Mouse (Mus musculus): ENCODE data around the gene Lcn11. TPM values are rescaled to one million over a fixed set of nuclear protein-coding genes. Genes with fewer than 3 reads are reported as not detected.
"Not testable (repeated sequence)": the region's sequence is repeated elsewhere in the genome, so short reads cannot be mapped to it uniquely, and the experiment has no call there.

The Lcn11 gene
- polyA plus RNA-seq, 1 experiment from 2014 or later, result not detected

DNA sequence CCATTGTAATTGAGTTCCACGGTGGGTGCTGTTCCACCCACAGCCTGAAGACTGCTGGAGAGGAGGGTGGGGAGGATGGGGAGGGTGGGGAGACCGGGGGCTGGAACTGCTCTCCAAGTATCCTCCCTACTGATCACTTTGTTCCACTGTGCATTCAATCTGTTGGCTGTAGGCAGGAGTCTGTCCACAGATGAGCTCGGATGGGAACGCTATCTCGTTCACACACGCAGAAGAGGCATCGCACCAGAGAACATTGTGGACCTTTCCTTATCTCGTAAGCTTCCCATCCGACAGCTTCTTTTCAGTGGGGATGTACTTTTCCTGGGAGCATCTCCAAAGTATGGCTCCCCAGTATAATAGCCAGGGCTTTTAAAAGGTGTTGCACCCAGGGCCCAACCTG, 2.3 kb downstream of the Lcn11 start:
- Histone ChIP-seq H3K4me1 (replicated peaks) (no peaks in the 10 kb centered on the region), H3K4me2 (no peak overlapping the region)
- WGBS, result 86% methylated on average over 9 of the region's 9 CpGs

DNA sequence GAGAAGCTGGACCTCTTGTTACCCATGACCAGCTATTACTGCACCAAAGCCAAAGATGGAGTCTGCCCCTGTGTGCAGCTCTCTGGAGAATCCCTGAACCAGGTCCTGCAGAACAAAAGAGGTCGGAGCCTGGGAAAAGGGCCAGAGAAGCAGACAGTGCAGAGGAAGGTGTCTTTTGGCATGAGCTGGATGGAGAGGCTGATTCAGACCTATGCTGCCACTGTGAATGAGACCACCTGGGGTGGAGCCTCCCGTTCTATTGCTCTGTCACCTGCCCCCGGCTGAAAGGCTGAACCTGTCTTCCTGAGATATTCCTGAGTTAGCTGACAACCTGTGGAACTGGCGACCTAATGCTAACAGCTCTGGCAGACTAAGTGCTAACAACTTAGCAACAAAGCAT, 4.1 kb downstream of the Lcn11 start:
- Histone ChIP-seq H3K4me1 (replicated peaks) (no peaks in the 10 kb centered on the region), H3K4me3 (replicated peaks) (no peak overlapping the region), H3K36me3 (no peaks in the 10 kb centered on the region), H3K27ac (no peak overlapping the region), H3K4me2 (no peak overlapping the region), H3K27me3 (no peaks in the 10 kb centered on the region), H3K9ac (replicated peaks) (no peak overlapping the region), H3K9me3 (no peaks in the 10 kb centered on the region)
- 34% methylated on average over 4 of the region's 4 CpGs for WGBS
- no peak for ATAC-seq (ENCODE audit: insufficient number of reproducible peaks, insufficient read depth, low FRiP score, low TSS enrichment, low read depth)

More for the DNA sequence above, 2.3 kb downstream of the Lcn11 start:
- no peaks in the 10 kb centered on the region for H3K9me3 ChIP-seq
- no peaks in the 10 kb centered on the region for H3K36me3 ChIP-seq
- H3K27ac ChIP-seq, result no peak overlapping the region
- no peaks in the 10 kb centered on the region for H3K27me3 ChIP-seq
- ATAC-seq (ENCODE audit: insufficient number of reproducible peaks, insufficient read depth, low FRiP score, low TSS enrichment, low read depth), result no peak
- H3K4me3 ChIP-seq (replicated peaks), result no peak overlapping the region
- H3K9ac ChIP-seq (replicated peaks), result no peak overlapping the region

GRCm38 (mm10) chr2:25781957-25782356, 5.1 kb downstream of the Lcn11 start, which contains the start of gene Gm13539:
Gene Gm13539, plus strand, starts transcription at chr2:25782257.
- Histone ChIP-seq H3K9ac (replicated peaks) (no peak within 1 kb of the TSS), H3K4me3 (replicated peaks) (no peak within 1 kb of the TSS), H3K4me1 (replicated peaks) (no peaks in the 10 kb centered on the region), H3K9me3 (no peaks in the 10 kb centered on the region), H3K27ac (no peak within 1 kb of the TSS), H3K4me2 (no peak within 1 kb of the TSS), H3K27me3 (no peaks in the 10 kb centered on the region), H3K36me3 (no peaks in the 10 kb centered on the region)
- no peak for ATAC-seq (ENCODE audit: insufficient number of reproducible peaks, insufficient read depth, low FRiP score, low TSS enrichment, low read depth)
- 81% methylated on average over 3 of the region's 3 CpGs for WGBS

GRCm38 (mm10) chr2:25785573-25786322, 8.9 kb downstream of the Lcn11 start:
- Histone ChIP-seq H3K4me1 (replicated peaks) (no peaks in the 10 kb centered on the region), H3K36me3 (no peaks in the 10 kb centered on the region), H3K27ac (no peak overlapping the region), H3K4me2 (no peak overlapping the region), H3K4me3 (replicated peaks) (no peak overlapping the region), H3K27me3 (no peaks in the 10 kb centered on the region), H3K9ac (replicated peaks) (no peak overlapping the region), H3K9me3 (no peaks in the 10 kb centered on the region)
- ATAC-seq (ENCODE audit: insufficient number of reproducible peaks, insufficient read depth, low FRiP score, low TSS enrichment, low read depth), result no peak
- 64% methylated on average over 5 of the region's 5 CpGs for WGBS

DNA sequence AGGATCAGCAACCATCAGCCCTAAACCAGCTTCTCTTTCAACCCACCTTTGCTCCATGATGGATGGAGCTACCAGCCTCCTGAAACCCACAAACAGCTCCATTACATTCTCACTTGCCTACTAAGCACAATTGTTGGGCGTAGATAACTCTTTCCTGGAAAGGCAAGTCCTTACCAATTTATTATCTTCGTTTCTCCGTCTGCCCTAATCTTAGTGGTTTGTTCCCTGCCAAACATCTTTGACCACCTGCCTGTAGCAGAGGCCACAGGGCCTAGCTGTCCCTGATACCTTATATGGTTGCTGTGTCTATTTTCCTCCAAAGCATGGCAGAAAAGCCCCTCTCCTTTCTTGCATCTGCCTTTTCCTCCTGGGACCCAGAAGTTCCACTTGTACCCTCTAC, 12.3 kb downstream of the Lcn11 start:
- H3K4me2 ChIP-seq, result no peak overlapping the region
- no peak for ATAC-seq (ENCODE audit: insufficient number of reproducible peaks, insufficient read depth, low FRiP score, low TSS enrichment, low read depth)
- no peaks in the 10 kb centered on the region for H3K27me3 ChIP-seq
- no peaks in the 10 kb centered on the region for H3K9me3 ChIP-seq
- H3K36me3 ChIP-seq, result no peaks in the 10 kb centered on the region
- no peaks in the 10 kb centered on the region for H3K4me1 ChIP-seq (replicated peaks)
- no peak overlapping the region for H3K27ac ChIP-seq
- no peak overlapping the region for H3K9ac ChIP-seq (replicated peaks)
- WGBS, result 83% methylated on average over 3 of the region's 3 CpGs
- H3K4me3 ChIP-seq (replicated peaks), result no peak overlapping the region

GRCm38 (mm10) chr2:25797635-25798034, 20.8 kb downstream of the Lcn11 start:
- Histone ChIP-seq H3K9me3 (no peaks in the 10 kb centered on the region), H3K36me3 (no peaks in the 10 kb centered on the region), H3K9ac (replicated peaks) (no peak overlapping the region), H3K27ac (no peak overlapping the region), H3K4me3 (replicated peaks) (no peak overlapping the region), H3K27me3 (no peaks in the 10 kb centered on the region), H3K4me2 (no peak overlapping the region), H3K4me1 (replicated peaks) (no peaks in the 10 kb centered on the region)
- 24% methylated on average over 2 of the region's 2 CpGs for WGBS
- no peak for ATAC-seq (ENCODE audit: insufficient number of reproducible peaks, insufficient read depth, low FRiP score, low TSS enrichment, low read depth)

- H3K9ac ChIP-seq (replicated peaks), result no peak overlapping the region
- no peaks in the 10 kb centered on the region for H3K4me1 ChIP-seq (replicated peaks)
- no peak overlapping the region for H3K4me2 ChIP-seq
- no peak overlapping the region for H3K4me3 ChIP-seq (replicated peaks)
- 73% methylated on average over 5 of the region's 5 CpGs for WGBS
- H3K27me3 ChIP-seq, result no peaks in the 10 kb centered on the region
- no peak overlapping the region for H3K27ac ChIP-seq
- H3K9me3 ChIP-seq, result no peaks in the 10 kb centered on the region
- no peak for ATAC-seq (ENCODE audit: insufficient number of reproducible peaks, insufficient read depth, low FRiP score, low TSS enrichment, low read depth)
- H3K36me3 ChIP-seq, result no peaks in the 10 kb centered on the region
Observed at GRCm38 (mm10) chr2:25798065-25798464, 21.2 kb downstream of the Lcn11 start.

- Histone ChIP-seq H3K27me3 (no peaks in the 10 kb centered on the region), H3K4me3 (replicated peaks) (no peak overlapping the region), H3K9me3 (no peaks in the 10 kb centered on the region), H3K36me3 (no peaks in the 10 kb centered on the region), H3K4me1 (replicated peaks) (no peaks in the 10 kb centered on the region), H3K4me2 (no peak overlapping the region), H3K9ac (replicated peaks) (no peak overlapping the region), H3K27ac (no peak overlapping the region)
- WGBS, result 67% methylated on average over 2 of the region's 2 CpGs
- ATAC-seq (ENCODE audit: insufficient number of reproducible peaks, insufficient read depth, low FRiP score, low TSS enrichment, low read depth), result no peak
Observed at GRCm38 (mm10) chr2:25811711-25812110, 34.9 kb downstream of the Lcn11 start.

DNA sequence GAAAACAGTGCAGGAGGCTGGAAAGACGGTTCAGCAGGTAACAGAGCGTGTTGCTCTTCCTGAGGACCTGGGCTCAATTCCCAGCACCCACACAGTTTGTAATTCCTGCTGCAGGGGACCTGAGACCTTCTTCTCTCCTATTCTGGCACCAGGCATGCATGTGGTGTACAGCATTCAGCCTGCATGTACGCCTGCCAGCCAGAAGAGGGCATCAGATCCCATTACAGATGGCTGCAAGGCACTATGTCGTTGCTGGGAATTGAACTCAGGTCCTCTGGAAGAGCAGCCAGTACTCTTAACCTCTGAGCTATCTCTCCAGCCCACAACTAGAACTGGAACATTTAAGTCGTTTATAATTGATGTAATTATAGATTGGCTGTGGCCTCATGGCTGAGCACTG, 36.5 kb downstream of the Lcn11 start:
- WGBS, result 81% methylated on average over 5 of the region's 5 CpGs
- no peak overlapping the region for H3K4me2 ChIP-seq
- ATAC-seq (ENCODE audit: insufficient number of reproducible peaks, insufficient read depth, low FRiP score, low TSS enrichment, low read depth), result no peak

DNA sequence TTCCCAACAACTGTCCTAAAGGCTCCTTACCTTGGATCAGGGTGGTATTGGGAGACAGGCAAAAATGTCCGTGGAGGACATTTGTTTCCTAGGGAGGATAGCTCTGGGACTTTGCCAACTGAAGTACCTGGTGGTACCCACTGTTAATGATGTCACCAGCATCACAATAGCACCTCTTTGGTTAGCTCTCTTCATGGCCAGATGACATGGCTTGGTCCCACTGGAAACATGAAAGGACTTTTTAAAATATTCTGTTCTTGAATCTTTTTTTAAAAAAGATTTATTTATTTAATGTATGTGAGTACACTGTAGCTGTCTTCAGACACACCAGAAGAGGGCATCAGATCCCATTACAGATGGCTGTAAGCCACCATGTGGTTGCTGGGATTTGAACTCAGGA, 38.9 kb downstream of the Lcn11 start, which contains the start of gene Glt6d1:
TSS of gene Glt6d1 (minus strand) at position 101 of the 400 bp plus-strand sequence.
- not testable (repeated sequence) for ATAC-seq (ENCODE audit: insufficient number of reproducible peaks, insufficient read depth, low FRiP score, low TSS enrichment, low read depth); H3K4me2 ChIP-seq; H3K9ac ChIP-seq (replicated peaks); H3K9me3 ChIP-seq; H3K27me3 ChIP-seq; H3K27ac ChIP-seq; H3K4me3 ChIP-seq (replicated peaks); H3K4me1 ChIP-seq (replicated peaks); H3K36me3 ChIP-seq
- WGBS, result 76% methylated on average over 1 of the region's 1 CpGs

More for the DNA sequence above, 36.5 kb downstream of the Lcn11 start:
- Histone ChIP-seq H3K9me3 (no peaks in the 10 kb centered on the region), H3K36me3 (no peaks in the 10 kb centered on the region), H3K9ac (replicated peaks) (no peak overlapping the region), H3K4me3 (replicated peaks) (no peak overlapping the region), H3K27ac (no peak overlapping the region), H3K4me1 (replicated peaks) (no peaks in the 10 kb centered on the region), H3K27me3 (no peaks in the 10 kb centered on the region)

DNA sequence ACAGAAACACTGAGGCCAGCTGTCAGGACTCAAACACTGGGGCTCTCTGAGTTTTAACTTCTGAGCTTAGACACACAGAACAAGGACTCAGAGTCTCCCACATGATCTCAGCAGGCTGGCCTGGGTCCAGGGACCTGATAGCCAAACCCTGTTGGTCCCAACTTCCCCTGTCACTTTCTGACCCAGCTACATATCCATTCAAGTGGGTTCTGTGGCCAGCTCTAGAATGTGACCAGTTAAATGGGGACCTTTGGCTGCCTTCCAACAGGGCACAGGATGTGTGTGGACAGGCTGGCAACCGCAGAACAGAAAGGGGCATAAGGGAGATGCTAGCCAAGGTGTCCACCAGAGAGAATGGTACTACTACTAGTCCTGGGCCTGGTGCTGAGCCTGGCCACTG, 46.0 kb downstream of the Lcn11 start, which contains the start of gene Lcn9:
TSS of gene Lcn9 (plus strand) at position 348 of the 400 bp plus-strand sequence.
- WGBS, result 91% methylated on average over 1 of the region's 1 CpGs
- H3K4me1 ChIP-seq (replicated peaks), result no peaks in the 10 kb centered on the region

DNA sequence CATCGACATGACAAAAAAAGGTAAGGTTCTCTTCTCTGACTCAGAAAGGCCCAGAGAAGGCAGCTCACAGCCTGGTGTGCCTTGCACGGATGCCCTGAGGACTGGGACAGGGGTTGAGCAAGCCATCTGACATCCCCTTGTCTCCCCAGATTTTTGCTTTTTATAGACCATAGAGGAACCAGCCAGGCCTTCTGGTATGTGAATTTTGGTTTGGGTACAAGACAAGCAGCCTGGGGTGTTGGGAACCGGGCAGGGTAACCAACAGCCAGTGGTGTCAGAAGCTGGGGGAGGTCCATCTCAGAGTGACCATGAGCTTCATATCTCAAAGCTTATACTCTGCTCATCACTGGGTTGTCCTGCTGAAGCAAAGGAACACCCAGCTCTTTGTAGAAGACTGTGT, 47.9 kb downstream of the Lcn11 start:
- Histone ChIP-seq H3K4me2 (no peak overlapping the region), H3K27ac (no peak overlapping the region), H3K36me3 (no peaks in the 10 kb centered on the region), H3K4me1 (replicated peaks) (no peaks in the 10 kb centered on the region), H3K9ac (replicated peaks) (no peak overlapping the region), H3K4me3 (replicated peaks) (no peak overlapping the region), H3K9me3 (no peaks in the 10 kb centered on the region), H3K27me3 (no peaks in the 10 kb centered on the region)
- 88% methylated on average over 3 of the region's 3 CpGs for WGBS
- no peak for ATAC-seq (ENCODE audit: insufficient number of reproducible peaks, insufficient read depth, low FRiP score, low TSS enrichment, low read depth)

More for the DNA sequence above, 46.0 kb downstream of the Lcn11 start, which contains the start of gene Lcn9:
- Histone ChIP-seq H3K9ac (replicated peaks) (no peak within 1 kb of the TSS), H3K36me3 (no peaks in the 10 kb centered on the region), H3K27me3 (no peaks in the 10 kb centered on the region; the same call in 1 of the 2 replicates), H3K27ac (no peak within 1 kb of the TSS), H3K4me2 (no peak within 1 kb of the TSS), H3K9me3 (no peaks in the 10 kb centered on the region), H3K4me3 (replicated peaks) (no peak within 1 kb of the TSS)
- no peak for ATAC-seq (ENCODE audit: insufficient number of reproducible peaks, insufficient read depth, low FRiP score, low TSS enrichment, low read depth)
